Mouse (Mus musculus): Measurements from ENCODE around the gene Otud4. TPM values are rescaled to one million over a fixed set of nuclear protein-coding genes. Genes with fewer than 3 reads are reported as not detected.

Gene Otud4
- total and polyA plus RNA-seq, 3 experiments = 45.3 to 53.4 (median 51.7) TPM

GRCm38 (mm10) chr8:79638707-79639549 is 490 bp upstream of the Otud4 start (continued):
- TF ChIP-seq EP300 (IDR thresholded peaks at IDR 0.05; ENCODE audit: low read depth in 1 of 2, low read length in 2 of 2) (no peak), TAL1 (IDR thresholded peaks at IDR 0.05; ENCODE audit: low read length) (no peak), MEF2A (IDR thresholded peaks at IDR 0.05; ENCODE audit: extremely low read depth, insufficient replicate concordance, low read depth, low read length, poor library complexity, severe bottlenecking) (no peak), CHD1 (IDR thresholded peaks at IDR 0.05; ENCODE audit: low read depth, low read length) (no peak), POLR2A (IDR thresholded peaks at IDR 0.05; ENCODE audit: control insufficient read depth in 1 of 2, insufficient read depth in 1 of 2, low read depth in 1 of 2, low read length in 2 of 2, poor library complexity in 1 of 2) (peak; percentile 85 to 90), KAT2A (conservative IDR thresholded peaks at IDR 0.05; ENCODE audit: low read depth, low read length) (peak; percentile 83), ZNF384 (IDR thresholded peaks at IDR 0.05; ENCODE audit: low read depth, low read length) (peak; percentile 94), HCFC1 (IDR thresholded peaks at IDR 0.05; ENCODE audit: low read depth, low read length) (peak; percentile 96), MYC (IDR thresholded peaks at IDR 0.05; ENCODE audit: low read depth, low read length) (peak; percentile 69), ZKSCAN1 (IDR thresholded peaks at IDR 0.05; ENCODE audit: low read depth, low read length) (no peak), SIN3A (IDR thresholded peaks at IDR 0.05; ENCODE audit: low read length) (peak; percentile 85), CTCF (IDR thresholded peaks at IDR 0.05 in 2 of 3, conservative IDR thresholded peaks at IDR 0.05 in 1 of 3; ENCODE audit: control insufficient read depth in 1 of 3, insufficient read depth in 1 of 3, low read depth in 2 of 3, low read length in 3 of 3, poor library complexity in 1 of 3, severe bottlenecking in 1 of 3) (peak in 1 of 3 experiments; percentile 4; a peak in 1 of 6 replicates), NRF1 (IDR thresholded peaks at IDR 0.05; ENCODE audit: insufficient read depth, low read depth, low read length, poor library complexity, severe bottlenecking) (peak; percentile 70), GATA1 (IDR thresholded peaks at IDR 0.05; ENCODE audit: low read depth, low read length) (no peak), GABPA (IDR thresholded peaks at IDR 0.05; ENCODE audit: low read depth, low read length) (no peak), CHD2 (IDR thresholded peaks at IDR 0.05; ENCODE audit: low read length) (no peak), JUND (IDR thresholded peaks at IDR 0.05; ENCODE audit: low read depth, low read length) (no peak), SMC3 (IDR thresholded peaks at IDR 0.05; ENCODE audit: low read depth, low read length) (no peak), NELFE (IDR thresholded peaks at IDR 0.05; ENCODE audit: low read depth, low read length) (peak; percentile 92), USF1 (IDR thresholded peaks at IDR 0.05; ENCODE audit: low read depth, low read length) (0 out of 2 replicates have a peak, but pooled peaks have one; percentile 3), MXI1 (IDR thresholded peaks at IDR 0.05; ENCODE audit: low read depth, low read length) (peak; percentile 89), TCF12 (IDR thresholded peaks at IDR 0.05; ENCODE audit: low read depth, low read length) (no peak), POLR2AphosphoS5 (IDR thresholded peaks at IDR 0.05; ENCODE audit: borderline replicate concordance, low read depth, low read length) (no peak), TBP (IDR thresholded peaks at IDR 0.05; ENCODE audit: low read depth, low read length) (peak; percentile 44), E2F4 (IDR thresholded peaks at IDR 0.05; ENCODE audit: borderline replicate concordance, low read depth, low read length) (peak; percentile 91), MAZ (IDR thresholded peaks at IDR 0.05; ENCODE audit: low read depth, low read length) (peak; percentile 50; the same call in 1 of the 2 replicates)

Data from MEL (cell line).